26 mouse cellular contexts compared by ENCODE assay signal in the genomic region with DNA sequence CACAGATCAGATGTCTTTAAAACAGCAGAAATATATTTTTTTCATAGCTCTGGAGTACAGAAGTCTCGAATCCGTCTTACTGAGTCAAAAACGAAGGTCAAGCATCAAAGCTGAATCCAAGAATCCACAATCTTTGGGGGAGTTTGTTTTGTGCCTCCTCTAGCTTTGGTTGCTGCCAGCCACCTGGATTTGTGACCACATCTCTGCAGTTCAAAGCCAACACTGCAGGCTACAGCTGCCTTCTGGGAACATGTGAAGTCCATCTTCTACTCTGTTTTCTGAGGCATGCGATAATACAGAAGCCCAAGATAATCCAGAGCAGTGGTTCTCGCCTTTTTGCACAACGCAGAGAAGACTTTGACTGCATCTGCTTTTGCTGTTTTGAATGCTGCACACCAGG. TPM values are rescaled to one million over a fixed set of nuclear protein-coding genes. Genes with fewer than 3 reads are reported as not detected.
DNase-seq lines count a peak whose midpoint lies in the region; ATAC-seq and TF ChIP-seq lines count a peak whose summit lies in the region.
"Had no signal": no experiment of that assay in that cellular context is flagged by ENCODE, and none has a peak within 500 bp of the region (broad histone marks: within the 10 kb centered on the region; RNA-seq: fewer than 3 reads in every experiment).

No protein-coding gene starts in this region.

- no peak for TF ChIP-seq CTCF in heart, adult 2 months (IDR thresholded peaks at IDR 0.05)

- H3K4me2 ChIP-seq in midbrain, embryonic 11.5 days: no peak overlapping the region
- no peak overlapping the region for H3K4me2 ChIP-seq in midbrain, embryonic 16.5 days (ENCODE audit: low read length)
- H3K4me2 ChIP-seq in myocyte (ENCODE audit: low read depth): peak overlapping the region; percentile 33
- H3K4me2 ChIP-seq: embryonic facial prominence, embryonic 12.5 days; forebrain, embryonic 13.5 days; forebrain, embryonic 15.5 days had no signal

- no peak overlapping the region for H3K27ac ChIP-seq in heart, embryonic 10.5 days
- H3K27ac ChIP-seq in heart, adult 2 months: no peak overlapping the region
- H3K27ac ChIP-seq in midbrain, embryonic 11.5 days (ENCODE audit: low read depth, low read length): no peak overlapping the region
- no peak overlapping the region for H3K27ac ChIP-seq in midbrain, embryonic 16.5 days (ENCODE audit: low read length)
- H3K27ac ChIP-seq: embryonic facial prominence, embryonic 10.5 days; embryonic facial prominence, embryonic 12.5 days; forebrain, embryonic 13.5 days; forebrain, embryonic 15.5 days had no signal

- TF ChIP-seq POLR2A in heart, adult 2 months (IDR thresholded peaks at IDR 0.05; ENCODE audit: insufficient read depth, low read depth, low read length): no peak
- no peak for TF ChIP-seq POLR2A in myocyte (IDR thresholded peaks at IDR 0.05; ENCODE audit: insufficient read length, low read depth)

- no peaks in the 10 kb centered on the region for H3K36me3 ChIP-seq in heart, embryonic 10.5 days
- no peaks in the 10 kb centered on the region for H3K36me3 ChIP-seq in heart, adult 2 months (ENCODE audit: control insufficient read depth, insufficient read depth, low read length)
- no peaks in the 10 kb centered on the region for H3K36me3 ChIP-seq in midbrain, embryonic 11.5 days (ENCODE audit: control insufficient read depth, insufficient read depth, low read length)
- no peaks in the 10 kb centered on the region for H3K36me3 ChIP-seq in midbrain, embryonic 16.5 days (ENCODE audit: control insufficient read depth, insufficient read depth, low read length)
- H3K36me3 ChIP-seq in myocyte (ENCODE audit: control insufficient read depth, insufficient read depth): no peaks in the 10 kb centered on the region
- H3K36me3 ChIP-seq: embryonic facial prominence, embryonic 10.5 days; embryonic facial prominence, embryonic 12.5 days; forebrain, embryonic 15.5 days; G1E had no signal

- H3K27me3 ChIP-seq in heart, embryonic 10.5 days (ENCODE audit: insufficient read depth, poor library complexity, severe bottlenecking): no peaks in the 10 kb centered on the region
- H3K27me3 ChIP-seq in heart, adult 2 months (ENCODE audit: control insufficient read depth, insufficient read depth, low read length): no peaks in the 10 kb centered on the region
- no peaks in the 10 kb centered on the region for H3K27me3 ChIP-seq in midbrain, embryonic 11.5 days (ENCODE audit: control insufficient read depth, insufficient read depth, low read length)
- no peaks in the 10 kb centered on the region for H3K27me3 ChIP-seq in midbrain, embryonic 16.5 days (ENCODE audit: control insufficient read depth, insufficient read depth, low read depth, low read length)
- H3K27me3 ChIP-seq in myocyte (ENCODE audit: control insufficient read depth, insufficient read depth, insufficient read length): no peaks in the 10 kb centered on the region
- H3K27me3 ChIP-seq: CH12.LX; embryonic facial prominence, embryonic 12.5 days; forebrain, embryonic 13.5 days; forebrain, embryonic 15.5 days; Patski had no signal

- H3K9ac ChIP-seq in heart, adult 2 months (ENCODE audit: low read depth, low read length): no peak overlapping the region
- no peak overlapping the region for H3K9ac ChIP-seq in midbrain, embryonic 11.5 days (ENCODE audit: low read length)
- no peak overlapping the region for H3K9ac ChIP-seq in midbrain, embryonic 16.5 days (ENCODE audit: low read depth, low read length)
- H3K9ac ChIP-seq: embryonic facial prominence, embryonic 12.5 days; forebrain, embryonic 13.5 days; forebrain, embryonic 15.5 days had no signal

- no peak overlapping the region for H3ac ChIP-seq in myocyte (ENCODE audit: control insufficient read depth, insufficient read length)

- no peaks in the 10 kb centered on the region for H3K79me2 ChIP-seq in heart, adult 2 months (replicated peaks; ENCODE audit: control insufficient read depth, insufficient read depth, low read length)
- no peaks in the 10 kb centered on the region for H3K79me2 ChIP-seq in myocyte (ENCODE audit: control insufficient read depth, insufficient read depth)

- no peak overlapping the region for H3K4me3 ChIP-seq in heart, embryonic 10.5 days
- no peak overlapping the region for H3K4me3 ChIP-seq in heart, adult 2 months
- no peak overlapping the region for H3K4me3 ChIP-seq in midbrain, embryonic 11.5 days (ENCODE audit: low read depth, low read length)
- no peak overlapping the region for H3K4me3 ChIP-seq in midbrain, embryonic 16.5 days (ENCODE audit: low read depth, low read length)
- H3K4me3 ChIP-seq in myocyte: no peak overlapping the region
- H3K4me3 ChIP-seq: embryonic facial prominence, embryonic 10.5 days; embryonic facial prominence, embryonic 12.5 days; forebrain, embryonic 13.5 days; forebrain, embryonic 15.5 days had no signal

- intact Hi-C loops in heart, adult 2 months (cut with DNase I): no loop called here

- peaks cover 9% of the 10 kb centered on the region; the same call in 1 of the 2 replicates for H3K4me1 ChIP-seq in heart, embryonic 10.5 days
- peaks cover 8% of the 10 kb centered on the region for H3K4me1 ChIP-seq in heart, adult 2 months (ENCODE audit: control insufficient read depth, insufficient read depth, low read length)
- H3K4me1 ChIP-seq in midbrain, embryonic 11.5 days (ENCODE audit: control insufficient read depth, insufficient read depth, low read length): no peaks in the 10 kb centered on the region
- no peaks in the 10 kb centered on the region for H3K4me1 ChIP-seq in midbrain, embryonic 16.5 days (ENCODE audit: control insufficient read depth, insufficient read depth, low read length)
- H3K4me1 ChIP-seq: embryonic facial prominence, embryonic 10.5 days; embryonic facial prominence, embryonic 12.5 days; forebrain, embryonic 13.5 days; forebrain, embryonic 15.5 days had no signal

- ATAC-seq in midbrain, embryonic 11.5 days (ENCODE audit: low FRiP score): no peak
- ATAC-seq in midbrain, embryonic 16.5 days: no peak
- ATAC-seq: activated CD4-positive, CD25-positive, alpha-beta regulatory T cell, adult 4 months; CD4-positive, CD25-positive, alpha-beta regulatory T cell, adult 4 months; forebrain, embryonic 13.5 days; forebrain, embryonic 15.5 days; Patski had no signal

- WGBS in heart, embryonic 10.5 days: 81% methylated on average over 6 of the region's 6 CpGs
- WGBS in heart, adult 2 months: 81% methylated on average over 6 of the region's 6 CpGs
- WGBS in midbrain, embryonic 11.5 days: 90% methylated on average over 6 of the region's 6 CpGs
- WGBS in midbrain, embryonic 16.5 days: 89% methylated on average over 6 of the region's 6 CpGs

- DNase-seq in heart, embryonic 10.5 days (ENCODE audit: low spot score): peak; percentile 52
- no peak for DNase-seq in heart, adult 2 months
- peak; percentile 81 for DNase-seq in midbrain, embryonic 11.5 days (ENCODE audit: low spot score, missing footprints)
- peak; percentile 4 for DNase-seq in urinary bladder, adult 2 months (ENCODE audit: low spot score)
- no peak for DNase-seq in urinary bladder, postnatal 14 days (ENCODE audit: low spot score)
- DNase-seq in frontal cortex, postnatal 25 days (ENCODE audit: low spot score in 2 of 2): no peak
- DNase-seq: adrenal gland, adult 8-10 months; adrenal gland, postnatal 14 days; adrenal gland, postnatal 36 days; B cell, adult 2 months; cerebellum, adult 11-12 months; cerebellum, adult 2 months; cerebellum, adult 9-10 months; cerebellum, postnatal 10 days; cerebellum, postnatal 25 days had no signal

- TF ChIP-seq EP300 in heart, adult 2 months (IDR thresholded peaks at IDR 0.05; ENCODE audit: insufficient read depth, low read depth, low read length): no peak

- no peaks in the 10 kb centered on the region for H3K9me3 ChIP-seq in heart, embryonic 10.5 days
- no peaks in the 10 kb centered on the region for H3K9me3 ChIP-seq in midbrain, embryonic 11.5 days (ENCODE audit: control insufficient read depth, low read length)
- no peaks in the 10 kb centered on the region for H3K9me3 ChIP-seq in midbrain, embryonic 16.5 days (replicated peaks; ENCODE audit: control insufficient read depth, low read length, poor library complexity, severe bottlenecking)
- H3K9me3 ChIP-seq: embryonic facial prominence, embryonic 10.5 days; embryonic facial prominence, embryonic 12.5 days; forebrain, embryonic 13.5 days; forebrain, embryonic 15.5 days; G1E had no signal

TF ChIP-seq in myocyte, 11 proteins besides CTCF, POLR2A, EP300 and RAD21:
- TF ChIP-seq MAX (IDR thresholded peaks at IDR 0.05; ENCODE audit: low read depth) (no peak), MYOG (IDR thresholded peaks at IDR 0.05; ENCODE audit: control insufficient read depth in 1 of 3, insufficient read depth in 1 of 3, insufficient read length in 2 of 3, low read depth in 2 of 3) (no peak), POLR2AphosphoS2 (IDR thresholded peaks at IDR 0.05; ENCODE audit: insufficient read length, low read depth) (no peak), TCF12 (IDR thresholded peaks at IDR 0.05; ENCODE audit: insufficient read depth, poor library complexity, severe bottlenecking) (no peak), MYOD1 (IDR thresholded peaks at IDR 0.05; ENCODE audit: control insufficient read depth in 1 of 3, insufficient read length in 2 of 3, low read depth in 2 of 3) (no peak), REST (IDR thresholded peaks at IDR 0.05; ENCODE audit: insufficient read depth, insufficient read length) (no peak), TCF3 (IDR thresholded peaks at IDR 0.05; ENCODE audit: insufficient read length, low read depth) (no peak), E2F4 (IDR thresholded peaks at IDR 0.05; ENCODE audit: insufficient read depth) (no peak), CEBPB (IDR thresholded peaks at IDR 0.05; ENCODE audit: insufficient read depth, poor library complexity, severe bottlenecking) (no peak), USF1 (IDR thresholded peaks at IDR 0.05; ENCODE audit: low read depth) (no peak)

RNA-seq across cellular contexts. Expression of a gene that starts 17.9 kb away (rescaled TPM):
- polyA plus RNA-seq in heart, embryonic 10.5 days (2016; fragmentation: Nextera tagmentation; extraction: Ambion mirVana): 26.3 and 33.0 TPM in 2 replicates
- 100 to 1,000 TPM; 126 to 148 TPM for total RNA-seq in heart, adult 2 months (2021)
- 60.6 and 123 TPM in 2 replicates for polyA plus RNA-seq in heart, adult 2 months (2012; rRNA removed)
- 39.5 and 40.7 TPM in 2 replicates for polyA plus RNA-seq in midbrain, embryonic 11.5 days (2014; fragmentation: Nextera tagmentation; extraction: Ambion mirVana)
- 9.4 and 12.4 TPM in 2 replicates for polyA plus RNA-seq in midbrain, embryonic 16.5 days (2015; fragmentation: Nextera tagmentation; extraction: Ambion mirVana)
- 66.3 and 86.7 TPM in 2 replicates for polyA plus RNA-seq in urinary bladder, adult 2 months (2012; rRNA removed)
- 28.3 TPM for polyA plus RNA-seq in myocyte (2012; fragmentation: generic; extraction: Trizol)

Comparison
In these comparisons a context has a peak if more than half of its experiments do, and no peak if none do; other contexts are left out.
1. DNase-seq: peak in heart, embryonic 10.5 days (single experiment), midbrain, embryonic 11.5 days (single experiment) and urinary bladder, adult 2 months (single experiment); none in heart, adult 2 months (0 of 2), urinary bladder, postnatal 14 days (single experiment) and frontal cortex, postnatal 25 days (0 of 2).